Mouse (Mus musculus): Measurements from ENCODE around the gene Suz12.

DNA sequence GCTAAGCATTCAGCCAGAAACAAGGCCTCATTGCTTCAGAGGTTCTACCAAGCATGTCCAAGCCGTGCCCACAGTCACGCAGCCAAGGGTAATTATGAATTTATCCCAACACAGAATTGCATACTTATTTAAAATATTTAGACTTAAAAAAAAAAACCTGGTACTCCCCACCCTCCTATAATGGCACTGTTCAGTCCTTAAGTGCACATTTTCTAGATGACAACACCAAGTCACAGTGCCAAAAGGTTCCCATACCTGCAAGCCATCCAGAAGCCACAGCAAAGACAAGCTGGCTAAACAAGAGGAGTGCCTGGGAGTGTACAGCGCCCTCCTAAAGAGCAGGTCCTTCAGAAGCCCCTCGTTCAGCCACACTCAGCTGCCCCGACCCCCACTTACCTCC lies 60.3 kb downstream of the Suz12 start:
- no peak for TF ChIP-seq POLR2A (IDR thresholded peaks at IDR 0.05; ENCODE audit: insufficient read depth, low read depth, low read length)
- no peak for TF ChIP-seq CTCF (IDR thresholded peaks at IDR 0.05; ENCODE audit: insufficient read depth, low read depth, low read length)
